Mouse (Mus musculus) kidney, adult 2 months (tissue): ENCODE results near the gene Ttc28. TPM values are rescaled to one million over a fixed set of nuclear protein-coding genes. Genes with fewer than 3 reads are reported as not detected.

Experiments used
- DNase-seq: peaks from one replicate; pipeline ENCODE4 v3.0.0; 2021
- H3K27ac ChIP-seq: fragments of 200-500 bp; 2 replicates; pipeline ENCODE4 v1.5.1; 2012; ENCODE audit warnings: low read depth, low read length, control low read depth, inconsistent platforms; ENCODE audit not compliant: insufficient read depth
- H3K27me3 ChIP-seq: fragments of 200-500 bp; replicated peaks from 2 replicates; pipeline ENCODE4 v1.6.1; 2012; ENCODE audit warnings: mild to moderate bottlenecking, moderate library complexity, low read length, inconsistent platforms; ENCODE audit not compliant: control insufficient read depth, insufficient read depth
- H3K36me3 ChIP-seq: fragments of 200-500 bp; 2 replicates; pipeline ENCODE4 v1.6.1; 2012; ENCODE audit warnings: mild to moderate bottlenecking, moderate library complexity, low read length, inconsistent platforms; ENCODE audit not compliant: control insufficient read depth, insufficient read depth
- H3K4me1 ChIP-seq: fragments of 200-500 bp; 2 replicates; pipeline ENCODE4 v1.6.1; 2011; ENCODE audit warnings: low read length; ENCODE audit not compliant: control insufficient read depth, insufficient read depth
- H3K4me3 ChIP-seq: fragments of 200-500 bp; 2 replicates; pipeline ENCODE4 v1.5.1; 2011; ENCODE audit warnings: mild to moderate bottlenecking, low read depth, low read length, control low read depth; ENCODE audit not compliant: insufficient read depth
- CTCF ChIP-seq: fragments of 200-500 bp; conservative IDR thresholded peaks from 2 replicates; pipeline ENCODE4 v1.5.1; 2011; ENCODE audit warnings: low read depth, mild to moderate bottlenecking, control low read depth, low read length, moderate library complexity, mixed read lengths; ENCODE audit not compliant: insufficient read depth, insufficient read length
- POLR2A ChIP-seq: fragments of 200-500 bp; IDR thresholded peaks from one replicate; pipeline ENCODE4 v1.6.1; 2011; ENCODE audit warnings: low read depth, low read length, control low read depth
- WGBS: fragments of 180-500 bp; shearing (Covaris S2); methylation state at CpG from one replicate; pipeline ENCODE4 v1.1.7; 2018; 5-methylcytosine and 5-hydroxymethylcytosine counted together
- polyA plus RNA-seq: library from polyadenylated mRNA; depleted of rRNA; stranded (reverse); fragments of >200 nt; gene quantifications from 2 replicates; pipeline ENCODE4 v1.2.3, GENCODE M21; 2012

The Ttc28 gene
- polyA plus RNA-seq, 1 experiment: 6.6 TPM

GRCm38 (mm10) chr5:110978461-110978860 is 98.9 kb downstream of the Ttc28 start:
- H3K36me3 ChIP-seq: no peaks in the 10 kb centered on the region
- H3K4me3 ChIP-seq: peak overlapping the region; percentile 60
- DNase-seq: peak; percentile 87
- under 1% methylated on average over 9 of the region's 9 CpGs for WGBS
- H3K27ac ChIP-seq: peak overlapping the region; percentile 47
- no peaks in the 10 kb centered on the region for H3K27me3 ChIP-seq
- TF ChIP-seq CTCF: no peak
- TF ChIP-seq POLR2A: peak; percentile 62
- H3K4me1 ChIP-seq: no peaks in the 10 kb centered on the region

- peak overlapping the region; percentile 60 for H3K4me3 ChIP-seq
Observed at GRCm38 (mm10) chr5:110979011-110979860, 99.6 kb downstream of the Ttc28 start.

DNA sequence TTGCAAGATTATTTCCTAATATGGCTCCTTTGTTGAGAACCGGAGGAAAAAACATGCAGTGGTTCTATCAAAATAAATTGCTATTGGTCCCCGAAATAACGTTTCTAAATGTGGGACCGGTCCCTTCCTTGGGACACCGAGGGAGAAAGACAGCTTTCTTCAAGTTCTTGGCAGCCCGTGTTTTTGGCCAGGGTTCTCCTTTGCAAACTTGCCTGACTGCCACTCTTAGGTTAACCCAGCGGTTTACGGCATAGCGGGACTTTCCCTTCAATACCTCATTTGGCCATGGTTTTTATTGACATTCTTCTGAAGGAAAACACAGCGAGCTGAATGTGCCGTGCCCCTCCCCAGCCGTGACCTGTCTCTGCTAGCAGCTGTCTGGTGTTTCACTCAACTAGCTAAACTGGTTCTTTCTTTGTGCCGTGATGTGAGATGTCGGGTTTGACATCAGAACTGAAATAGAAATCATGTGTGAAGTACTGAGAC is 100.3 kb downstream of the Ttc28 start:
- H3K4me3 ChIP-seq: peak overlapping the region; percentile 60
- peak; percentile 52 for DNase-seq
- H3K36me3 ChIP-seq: no peaks in the 10 kb centered on the region
- H3K27me3 ChIP-seq: no peaks in the 10 kb centered on the region
- H3K4me1 ChIP-seq: no peaks in the 10 kb centered on the region
- H3K27ac ChIP-seq: 0 out of 2 replicates have a peak overlapping the region, but pooled peaks have one; percentile 9
- TF ChIP-seq CTCF: no peak
- TF ChIP-seq POLR2A: no peak
- WGBS: under 1% methylated on average over 14 of the region's 14 CpGs

More at GRCm38 (mm10) chr5:110979011-110979860, 99.6 kb downstream of the Ttc28 start:
- H3K36me3 ChIP-seq: no peaks in the 10 kb centered on the region
- WGBS: 1% methylated on average over 103 of the region's 104 CpGs
- peak; percentile 27 for DNase-seq
- H3K27ac ChIP-seq: peak overlapping the region; percentile 47
- TF ChIP-seq POLR2A: no peak
- TF ChIP-seq CTCF: no peak
- H3K4me1 ChIP-seq: no peaks in the 10 kb centered on the region
- no peaks in the 10 kb centered on the region for H3K27me3 ChIP-seq

GRCm38 (mm10) chr5:110980576-110980975 is 101.0 kb downstream of the Ttc28 start:
- TF ChIP-seq CTCF: no peak
- TF ChIP-seq POLR2A: no peak
- WGBS: 37% methylated on average over 5 of the region's 5 CpGs
- no peaks in the 10 kb centered on the region for H3K4me1 ChIP-seq
- H3K27ac ChIP-seq: no peak overlapping the region
- H3K27me3 ChIP-seq: no peaks in the 10 kb centered on the region
- no peak overlapping the region for H3K4me3 ChIP-seq
- H3K36me3 ChIP-seq: no peaks in the 10 kb centered on the region
- no peak for DNase-seq

- no peak overlapping the region for H3K4me3 ChIP-seq
- no peaks in the 10 kb centered on the region for H3K27me3 ChIP-seq
- DNase-seq: peak; percentile 21
- no peaks in the 10 kb centered on the region for H3K36me3 ChIP-seq
- no peak overlapping the region for H3K27ac ChIP-seq
- WGBS: 69% methylated on average over 3 of the region's 3 CpGs
- no peak for TF ChIP-seq CTCF
- no peak for TF ChIP-seq POLR2A
- H3K4me1 ChIP-seq: no peaks in the 10 kb centered on the region
Observed at GRCm38 (mm10) chr5:110982436-110982835, 102.8 kb downstream of the Ttc28 start.

- 70% methylated on average over 6 of the region's 6 CpGs for WGBS
- H3K4me1 ChIP-seq: no peaks in the 10 kb centered on the region
- H3K4me3 ChIP-seq: no peak overlapping the region
- TF ChIP-seq CTCF (no peak), POLR2A (no peak)
- DNase-seq: no peak
- no peaks in the 10 kb centered on the region for H3K27me3 ChIP-seq
- no peak overlapping the region for H3K27ac ChIP-seq
- H3K36me3 ChIP-seq: no peaks in the 10 kb centered on the region
Observed at GRCm38 (mm10) chr5:110984136-110984681, 104.6 kb downstream of the Ttc28 start.
